Mouse (Mus musculus) liver, postnatal 0 days (tissue): Measurements from ENCODE around the gene Arhgef17.

ENCODE experiments used
- CTCF ChIP-seq: sonication (generic); IDR thresholded peaks from 2 replicates; pipeline ENCODE4 v1.5.1; 2016; ENCODE audit warnings: antibody characterized with exemption, low read depth
- EP300 ChIP-seq: IDR thresholded peaks from 2 replicates; pipeline ENCODE4 v1.6.1; 2016; ENCODE audit warnings: antibody characterized with exemption, low read depth, mild to moderate bottlenecking

GRCm38 (mm10) chr7:100842175-100842574, 89.7 kb downstream of the Arhgef17 start:
- TF ChIP-seq CTCF (no peak), EP300 (no peak)
